Mouse (Mus musculus) effector memory CD4-positive, alpha-beta T cell, adult 7 months (primary cell): ENCODE results near the gene Ppox. TPM values are rescaled to one million over a fixed set of nuclear protein-coding genes. Genes with fewer than 3 reads are reported as not detected.

Experiments used
- polyA plus RNA-seq: library from polyadenylated mRNA; unstranded; fragments of 100-300 nt; shearing (Covaris generic); gene quantifications from one replicate; pipeline ENCODE4 v1.2.1, GENCODE M21; 2017

Ppox gene
- 62.5 TPM for polyA plus RNA-seq

GRCm38 (mm10) chr1:171280916-171281527 lies at the start of gene Ppox:
Gene Ppox (minus strand): TSS chr1:171281186.

GRCm38 (mm10) chr1:171328839-171329432 lies 48.0 kb upstream of the Ppox start, which contains the start of gene Dedd:
Gene Dedd (plus strand): TSS chr1:171329145.

GRCm38 (mm10) chr1:171294298-171295062 lies 13.5 kb upstream of the Ppox start, which contains the start of gene Ufc1:
Gene Ufc1 (minus strand): TSS chr1:171295024.

GRCm38 (mm10) chr1:171287136-171288081 lies 6.4 kb upstream of the Ppox start, which contains the start of gene Usp21:
Gene Usp21 (minus strand): TSS chr1:171287991.

DNA sequence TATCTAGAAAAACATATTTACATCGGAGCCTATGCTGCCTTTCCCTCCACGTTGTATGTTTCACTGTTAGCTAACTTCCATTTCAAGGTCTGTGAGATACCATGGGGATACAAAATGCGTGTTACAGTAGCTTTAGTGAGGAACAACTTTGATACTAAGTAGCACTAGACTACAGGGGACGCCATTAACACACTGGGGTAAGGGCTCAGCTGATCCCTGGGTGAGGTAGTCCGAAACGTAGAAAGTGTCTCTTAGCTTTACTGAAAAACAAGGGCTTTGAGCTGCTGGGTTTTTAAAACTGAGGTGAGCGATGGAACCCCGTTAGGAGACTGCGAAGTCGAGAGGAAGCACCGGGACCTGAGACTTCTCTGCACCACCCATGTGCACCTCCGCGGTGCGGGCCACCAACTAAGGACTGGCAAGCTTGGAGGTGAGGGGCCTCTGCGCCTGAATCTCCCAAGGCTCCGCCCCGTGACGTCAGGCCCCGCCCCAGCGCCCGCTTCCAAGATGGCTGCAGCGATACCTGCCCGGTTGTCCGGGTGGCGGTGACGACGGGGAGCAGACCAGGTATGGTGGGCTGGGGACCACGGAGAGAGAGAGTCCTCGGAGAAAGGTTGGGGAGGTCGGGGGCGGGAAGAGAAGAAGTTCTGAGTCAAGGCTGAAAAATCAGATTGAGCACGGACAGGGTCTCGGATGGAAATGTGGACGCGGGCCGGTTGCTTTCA lies 11.0 kb downstream of the Ppox start, which contains the start of gene B4galt3:
Gene B4galt3 (plus strand): TSS at position 481 of the 725 bp plus-strand sequence.

GRCm38 (mm10) chr1:171250680-171251593 lies 30.0 kb downstream of the Ppox start, which contains the start of gene Ndufs2:
Gene Ndufs2 (minus strand): TSS chr1:171251388.

GRCm38 (mm10) chr1:171249913-171250600 lies 30.9 kb downstream of the Ppox start, which contains the start of gene Adamts4:
Gene Adamts4 (plus strand): TSS chr1:171250421.

DNA sequence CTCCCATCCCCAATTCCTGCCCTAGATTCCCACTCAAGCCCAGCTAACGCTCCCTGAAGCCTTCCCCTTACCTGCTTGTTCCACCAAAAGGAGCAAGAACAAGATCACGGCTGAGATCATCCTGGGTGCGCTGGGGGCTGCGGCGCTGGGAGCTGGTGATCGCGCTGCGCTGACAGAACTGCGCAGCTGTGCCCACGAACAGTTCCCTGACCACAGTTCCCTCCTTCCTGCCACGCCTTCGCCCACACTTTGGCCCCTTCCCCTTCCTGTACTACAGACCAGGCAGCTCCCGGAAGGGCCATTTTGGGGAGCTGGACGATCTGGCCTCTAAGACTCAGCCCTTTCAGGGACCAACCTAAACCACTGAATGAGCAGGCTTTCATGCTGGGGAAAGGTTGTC lies 46.9 kb downstream of the Ppox start, which contains the start of gene Fcer1g:
Gene Fcer1g (minus strand): TSS at position 240 of the 400 bp plus-strand sequence.

Other genes starting within 250 kb of the Ppox start
- 1.1 TPM for gene Fcgr3, start 216.3 kb downstream of the Ppox start, polyA plus RNA-seq
- gene Cfap126, start 167.3 kb downstream of the Ppox start, polyA plus RNA-seq = 2.8 TPM
- 112 TPM for gene Sdhc, start 130.6 kb downstream of the Ppox start, polyA plus RNA-seq
- not detected for gene Mpz, start 130.5 kb downstream of the Ppox start, polyA plus RNA-seq
- not detected for gene Pcp4l1, start 84.9 kb downstream of the Ppox start, polyA plus RNA-seq
- gene Nr1i3, start 67.2 kb downstream of the Ppox start, polyA plus RNA-seq = 0.15 TPM
- gene Tomm40l, start 58.7 kb downstream of the Ppox start, polyA plus RNA-seq = 26.0 TPM
- not detected for gene Apoa2, start 56.1 kb downstream of the Ppox start, polyA plus RNA-seq
- not detected for gene Fcer1g, start 46.8 kb downstream of the Ppox start, polyA plus RNA-seq
- 0.69 TPM for gene Adamts4, start 30.8 kb downstream of the Ppox start, polyA plus RNA-seq
- 99.2 TPM for gene Ndufs2, start 29.8 kb downstream of the Ppox start, polyA plus RNA-seq
- gene B4galt3, start 10.9 kb downstream of the Ppox start, polyA plus RNA-seq = 44.1 TPM
- gene Usp21, start 6.8 kb upstream of the Ppox start, polyA plus RNA-seq = 51.2 TPM
- 55.5 TPM for gene Ufc1, start 13.8 kb upstream of the Ppox start, polyA plus RNA-seq
- gene Dedd, start 48.0 kb upstream of the Ppox start, polyA plus RNA-seq = 28.1 TPM
- 26.6 TPM for gene Nit1, start 64.5 kb upstream of the Ppox start, polyA plus RNA-seq
- gene Pfdn2, start 64.5 kb upstream of the Ppox start, polyA plus RNA-seq = 113 TPM
- not detected for gene Klhdc9, start 79.6 kb upstream of the Ppox start, polyA plus RNA-seq
- 0.24 TPM for gene Nectin4, start 88.9 kb upstream of the Ppox start, polyA plus RNA-seq
- 148 TPM for gene Arhgap30, start 107.8 kb upstream of the Ppox start, polyA plus RNA-seq
- 56.8 TPM for gene Usf1, start 130.1 kb upstream of the Ppox start, polyA plus RNA-seq
- not detected for gene Tstd1, start 137.7 kb upstream of the Ppox start, polyA plus RNA-seq
- 0.56 TPM for gene F11r, start 156.3 kb upstream of the Ppox start, polyA plus RNA-seq
- gene Alyref2, start 222.3 kb upstream of the Ppox start, polyA plus RNA-seq = 5.7 TPM